Mouse (Mus musculus) olfactory bulb, adult 2 months (tissue): ENCODE measurements around the gene Pvr.

Source experiments
- CTCF ChIP-seq: fragments of 200-500 bp; IDR thresholded peaks from 2 replicates; pipeline ENCODE4 v1.5.1; 2012; ENCODE audit warnings: low read depth, mild to moderate bottlenecking, low read length, moderate library complexity; ENCODE audit not compliant: insufficient read depth
- POLR2A ChIP-seq: fragments of 200-500 bp; IDR thresholded peaks from 2 replicates; pipeline ENCODE4 v1.6.1; 2012; ENCODE audit warnings: mild to moderate bottlenecking, low read depth, low read length, moderate library complexity; ENCODE audit not compliant: insufficient read depth

DNA sequence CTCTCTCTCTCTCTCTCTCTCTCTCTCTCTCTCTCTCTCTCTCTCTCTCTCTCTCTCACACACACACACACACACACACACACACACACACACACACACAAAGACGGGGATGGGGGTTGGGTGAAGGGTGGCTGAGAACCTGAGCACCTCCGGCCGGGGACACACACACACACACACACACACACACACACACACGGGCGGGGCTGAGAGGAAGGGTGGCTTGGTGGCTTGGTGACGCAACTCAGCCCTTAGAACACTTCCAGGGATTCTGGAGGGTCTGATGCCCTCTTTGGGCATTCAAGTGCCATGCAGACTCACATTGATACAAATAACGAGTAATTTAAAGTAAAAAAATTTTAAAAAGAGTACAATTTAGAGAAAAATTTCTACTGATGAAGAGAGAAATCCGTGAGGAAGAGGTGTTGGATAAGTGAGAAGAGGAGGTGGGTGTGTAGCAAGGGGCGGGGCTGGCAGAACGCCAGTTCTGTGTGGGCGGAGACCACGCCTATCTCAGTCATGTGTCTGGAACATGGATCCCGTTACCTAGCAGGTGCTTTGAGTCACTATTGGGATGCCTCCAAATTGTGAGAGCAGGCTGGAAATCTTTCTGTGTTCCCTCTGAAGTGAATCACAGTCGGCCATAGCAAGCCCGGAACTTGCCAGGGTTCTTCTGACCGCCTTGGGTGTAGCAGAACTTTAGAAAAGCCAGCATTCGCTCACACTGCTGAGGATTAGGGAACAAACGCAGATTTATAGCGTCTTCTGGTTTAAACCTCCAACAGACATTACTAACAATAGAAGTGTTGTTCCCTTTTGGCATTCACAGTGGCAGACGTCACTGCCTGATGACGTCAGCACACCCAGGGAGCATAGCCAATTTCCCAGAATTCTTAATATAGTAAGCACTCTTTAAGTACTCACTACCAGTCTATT, 12.2 kb upstream of the Pvr start:
- no peak for TF ChIP-seq CTCF
- no peak for TF ChIP-seq POLR2A
